18 mouse cellular contexts compared by ENCODE assay signal in the genomic region with DNA sequence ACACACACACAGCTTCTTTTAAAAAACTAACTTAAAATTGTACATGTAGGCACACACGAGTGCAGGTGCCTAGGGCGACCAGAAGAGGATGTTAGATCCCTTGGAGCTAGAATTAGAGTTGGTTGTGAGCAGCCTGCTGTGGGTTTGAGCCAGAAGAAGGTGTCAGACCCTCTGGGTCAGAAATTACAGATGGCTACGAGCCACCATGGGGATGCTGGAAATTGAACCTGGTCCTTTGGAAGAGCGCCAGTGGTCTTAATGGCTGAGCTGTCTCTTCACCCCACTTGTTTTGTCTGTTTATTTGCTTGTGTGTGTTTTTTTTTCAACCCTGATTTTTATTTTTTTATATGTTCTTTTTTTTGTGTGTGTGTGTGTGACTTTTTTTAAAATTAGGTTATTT. TPM values are rescaled to one million over a fixed set of nuclear protein-coding genes. Genes with fewer than 3 reads are reported as not detected.
DNase-seq lines count a peak whose midpoint lies in the region; TF ChIP-seq lines count a peak whose summit lies in the region.
"Had no signal": no experiment of that assay in that cellular context is flagged by ENCODE, and none has a peak within 500 bp of the region (broad histone marks: within the 10 kb centered on the region; RNA-seq: fewer than 3 reads in every experiment).

No protein-coding gene starts in this region.

- TF ChIP-seq EP300 in heart, adult 2 months (IDR thresholded peaks at IDR 0.05; ENCODE audit: insufficient read depth, low read depth, low read length): no peak

- H3K4me3 ChIP-seq in heart, adult 2 months: no peak overlapping the region
- H3K4me3 ChIP-seq: embryonic facial prominence, embryonic 10.5 days; embryonic facial prominence, embryonic 12.5 days; forebrain, embryonic 13.5 days had no signal

- no peak for TF ChIP-seq CTCF in heart, adult 2 months (IDR thresholded peaks at IDR 0.05)
- no peak for TF ChIP-seq CTCF in brain, embryonic 14.5 days (IDR thresholded peaks at IDR 0.05; ENCODE audit: borderline replicate concordance, extremely low read depth, insufficient read depth, insufficient read length)

- no peaks in the 10 kb centered on the region for H3K79me2 ChIP-seq in heart, adult 2 months (replicated peaks; ENCODE audit: control insufficient read depth, insufficient read depth, low read length)

- no peak for TF ChIP-seq POLR2A in heart, adult 2 months (IDR thresholded peaks at IDR 0.05; ENCODE audit: insufficient read depth, low read depth, low read length)
- no peak for TF ChIP-seq POLR2A in brain, embryonic 14.5 days (IDR thresholded peaks at IDR 0.05; ENCODE audit: borderline replicate concordance, extremely low read depth, insufficient read depth, insufficient read length, poor library complexity, severe bottlenecking)

- DNase-seq in heart, adult 11 months: peak; percentile 66
- no peak for DNase-seq in heart, adult 2 months
- peak; percentile 43 for DNase-seq in left cerebral cortex, postnatal 4 days
- DNase-seq in left cerebral cortex, postnatal 10 days (ENCODE audit: extremely low spot score in 1 of 2, low spot score in 2 of 2): no peak
- DNase-seq in brain, embryonic 14.5 days (ENCODE audit: low read depth): peak; percentile 45
- no peak for DNase-seq in retina, postnatal 1 day
- DNase-seq: adrenal gland, adult 2 months; adrenal gland, postnatal 10 days; adrenal gland, postnatal 25 days; cerebellum, adult 11-12 months; cerebellum, adult 2 months; cerebellum, adult 9-10 months; cerebellum, postnatal 25 days had no signal

- H3K9ac ChIP-seq in heart, adult 2 months (ENCODE audit: low read depth, low read length): no peak overlapping the region
- H3K9ac ChIP-seq: embryonic facial prominence, embryonic 12.5 days; forebrain, embryonic 13.5 days had no signal

- H3K27ac ChIP-seq in heart, adult 2 months: no peak overlapping the region
- H3K27ac ChIP-seq: embryonic facial prominence, embryonic 10.5 days; embryonic facial prominence, embryonic 12.5 days; forebrain, embryonic 13.5 days had no signal

- no peaks in the 10 kb centered on the region for H3K27me3 ChIP-seq in heart, adult 2 months (ENCODE audit: control insufficient read depth, insufficient read depth, low read length)
- H3K27me3 ChIP-seq: embryonic facial prominence, embryonic 12.5 days; forebrain, embryonic 13.5 days had no signal

- intact Hi-C loops in heart, adult 2 months (cut with DNase I): no loop called here
- intact Hi-C loops in left cerebral cortex, postnatal 4 days (cut with DNase I): no loop called here
- intact Hi-C loops in left cerebral cortex, postnatal 10 days (cut with DNase I): no loop called here

- H3K4me1 ChIP-seq in heart, adult 2 months (ENCODE audit: control insufficient read depth, insufficient read depth, low read length): no peaks in the 10 kb centered on the region
- H3K4me1 ChIP-seq: forebrain, embryonic 13.5 days had no signal

- no peaks in the 10 kb centered on the region for H3K36me3 ChIP-seq in heart, adult 2 months (ENCODE audit: control insufficient read depth, insufficient read depth, low read length)
- H3K36me3 ChIP-seq: embryonic facial prominence, embryonic 10.5 days; embryonic facial prominence, embryonic 12.5 days had no signal

- 71% methylated on average over 4 of the region's 4 CpGs for WGBS in heart, adult 2 months

RNA-seq across cellular contexts. Expression of a gene that starts 22.3 kb away (rescaled TPM):
- total RNA-seq in heart, adult 2 months (2021): 1 to 10 TPM; 1.5 to 2.8 TPM
- 0.04 TPM in 1 of 2 replicates, not detected in the other for polyA plus RNA-seq in heart, adult 2 months (2012; rRNA removed)
- total RNA-seq in left cerebral cortex, postnatal 4 days (2021): under 1 TPM; 0.20 to 0.26 TPM
- under 1 TPM; 0.47 to 0.66 TPM for total RNA-seq in left cerebral cortex, postnatal 10 days (2021)
- polyA plus RNA-seq in brain, embryonic 14.5 days (2012; rRNA removed): 3.9 and 5.0 TPM in 2 replicates
- total RNA-seq: adrenal gland, adult 2 months; adrenal gland, postnatal 25 days; MEL had no signal

RNA-seq across cellular contexts. Expression of a gene that starts 54.0 kb away (rescaled TPM):
- total RNA-seq in heart, adult 2 months (2021): 1 to 10 TPM; 4.6 to 7.2 TPM
- 4.4 and 5.4 TPM in 2 replicates for polyA plus RNA-seq in heart, adult 2 months (2012; rRNA removed)
- total RNA-seq in left cerebral cortex, postnatal 4 days (2021): under 1 TPM; 0.16 to 0.36 TPM
- under 1 TPM; 0.34 to 0.36 TPM for total RNA-seq in left cerebral cortex, postnatal 10 days (2021)
- 0.33 and 0.48 TPM in 2 replicates for polyA plus RNA-seq in brain, embryonic 14.5 days (2012; rRNA removed)
- polyA plus RNA-seq: forebrain, embryonic 16.5 days had no signal

Comparison
In these comparisons a context has a peak if more than half of its experiments do, and no peak if none do; other contexts are left out.
1. DNase-seq: peak in heart, adult 11 months (single experiment), left cerebral cortex, postnatal 4 days (single experiment) and brain, embryonic 14.5 days (single experiment); none in heart, adult 2 months (0 of 2), left cerebral cortex, postnatal 10 days (0 of 2) and retina, postnatal 1 day (single experiment).
2. RNA of a gene that starts 54.0 kb away (total RNA-seq): 4.6 to 7.2 TPM in heart, adult 2 months; 0.34 to 0.36 TPM in left cerebral cortex, postnatal 10 days and 0.16 to 0.36 TPM in left cerebral cortex, postnatal 4 days; every median in the first group is over 4 times any median in the second.